Mouse (Mus musculus) yolk sac, embryonic 10.5 days (tissue): ENCODE results near the gene Gins1.

Experiments used
- DNase-seq: peaks from one replicate; pipeline ENCODE4 v3.0.0-alpha.2; 2017; ENCODE audit warnings: low spot score

Gene Gins1

GRCm38 (mm10) chr2:150963246-150963645, 58.0 kb downstream of the Gins1 start:
- no peak for DNase-seq

GRCm38 (mm10) chr2:150964641-150965040, 59.4 kb downstream of the Gins1 start:
- DNase-seq, result no peak

DNA sequence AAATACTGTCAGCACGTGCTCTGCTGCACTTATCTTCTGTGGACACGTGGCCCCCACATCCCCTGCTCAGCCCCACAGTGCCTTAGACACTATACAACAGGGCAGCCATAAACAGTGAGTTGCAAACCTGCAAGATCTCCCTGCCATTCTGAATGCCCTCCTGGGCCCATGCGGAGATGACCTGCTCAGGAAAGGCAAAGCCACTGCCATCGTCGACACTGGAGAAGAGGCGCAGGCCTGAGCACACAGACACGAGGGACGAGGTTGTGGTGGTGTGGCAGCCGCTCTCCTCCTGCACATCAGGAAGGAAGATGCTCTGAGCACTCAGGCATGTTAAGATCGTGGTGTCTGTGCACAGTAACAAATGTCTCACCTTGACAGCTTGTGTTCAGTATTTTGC, 60.8 kb downstream of the Gins1 start:
- no peak for DNase-seq

GRCm38 (mm10) chr2:150967491-150967890, 62.3 kb downstream of the Gins1 start:
- no peak for DNase-seq

DNA sequence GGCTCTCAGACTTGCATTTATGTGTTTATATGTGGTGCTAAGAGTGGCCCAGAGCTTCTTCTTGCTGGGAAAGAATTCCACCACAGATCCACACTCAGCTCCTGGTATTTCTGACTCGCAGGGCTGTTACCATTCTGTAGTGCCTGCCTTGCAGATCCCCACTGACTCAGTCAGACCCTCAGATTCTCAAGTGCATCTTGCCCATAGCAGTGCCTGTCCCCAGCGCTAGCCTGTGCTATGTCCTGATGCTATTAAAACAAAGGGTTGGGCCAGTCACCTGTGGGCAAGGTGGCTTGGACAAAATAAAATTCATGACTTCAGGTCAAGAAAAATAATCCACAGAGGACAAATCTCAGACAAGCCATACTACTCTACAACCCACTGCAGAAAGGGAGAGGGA, 64.0 kb downstream of the Gins1 start:
- no peak for DNase-seq

GRCm38 (mm10) chr2:150971856-150972255, 66.7 kb downstream of the Gins1 start:
- no peak for DNase-seq

DNA sequence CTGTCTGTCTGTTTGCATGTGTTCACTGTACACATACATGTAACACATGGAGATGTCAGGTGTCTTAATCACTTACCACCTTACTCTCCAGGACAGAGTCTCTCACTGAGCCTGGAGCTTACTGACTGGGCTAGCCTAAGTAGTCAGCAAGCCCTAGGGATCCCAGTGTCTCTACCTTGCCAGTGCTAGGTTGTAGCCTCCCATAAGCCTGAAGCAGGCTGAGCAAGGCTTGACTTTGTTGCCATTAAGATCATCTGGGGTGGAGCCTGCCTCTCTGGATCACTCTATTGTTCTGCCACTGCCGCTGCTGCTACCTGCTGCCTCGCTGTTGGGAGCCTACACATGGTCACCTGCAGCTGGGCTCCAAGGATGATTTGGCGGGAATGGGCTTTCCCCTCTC, 67.5 kb downstream of the Gins1 start:
- DNase-seq, result no peak

- DNase-seq, result no peak
These were observed 68.4 kb downstream of the Gins1 start for GRCm38 (mm10) chr2:150973401-150974115.

DNA sequence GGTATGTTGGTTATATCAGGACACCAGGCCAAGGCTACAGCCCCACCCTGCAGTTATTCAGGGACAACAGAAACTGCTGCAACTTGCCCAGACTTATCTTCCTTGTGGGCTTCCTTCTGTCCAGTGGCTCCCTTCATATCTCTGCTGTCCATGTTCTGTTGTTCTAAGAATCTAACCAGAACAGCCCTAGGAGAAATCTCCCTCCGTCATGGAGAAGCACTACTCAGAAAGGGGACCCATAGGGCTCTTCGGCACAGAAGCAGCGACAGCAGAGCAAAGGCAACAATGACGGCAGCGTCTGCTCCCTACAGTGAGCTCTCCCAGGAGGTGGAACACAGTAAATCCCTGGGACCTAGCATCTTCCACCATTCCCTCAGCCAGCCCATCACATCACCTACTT, 71.7 kb downstream of the Gins1 start:
- DNase-seq, result peak; percentile 24

DNA sequence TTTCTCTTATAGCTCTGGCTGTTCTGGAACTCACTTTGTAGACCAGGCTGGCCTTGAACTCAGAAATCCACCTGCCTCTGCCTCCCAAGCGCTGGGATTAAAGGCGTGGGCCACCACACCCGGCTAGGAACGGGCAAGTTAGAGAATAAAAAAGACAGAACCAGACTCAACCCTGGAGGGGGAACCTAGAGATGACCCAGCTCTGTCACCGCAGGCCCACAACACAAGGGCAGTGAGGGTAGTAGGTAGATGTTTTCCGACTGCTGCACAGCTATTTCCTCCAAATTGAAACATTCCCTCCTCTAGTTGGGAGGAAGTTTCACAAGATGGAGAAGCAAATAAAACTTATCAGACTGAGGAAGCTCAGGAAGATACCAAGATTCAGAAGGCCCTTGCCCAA, 72.5 kb downstream of the Gins1 start:
- DNase-seq, result no peak

DNA sequence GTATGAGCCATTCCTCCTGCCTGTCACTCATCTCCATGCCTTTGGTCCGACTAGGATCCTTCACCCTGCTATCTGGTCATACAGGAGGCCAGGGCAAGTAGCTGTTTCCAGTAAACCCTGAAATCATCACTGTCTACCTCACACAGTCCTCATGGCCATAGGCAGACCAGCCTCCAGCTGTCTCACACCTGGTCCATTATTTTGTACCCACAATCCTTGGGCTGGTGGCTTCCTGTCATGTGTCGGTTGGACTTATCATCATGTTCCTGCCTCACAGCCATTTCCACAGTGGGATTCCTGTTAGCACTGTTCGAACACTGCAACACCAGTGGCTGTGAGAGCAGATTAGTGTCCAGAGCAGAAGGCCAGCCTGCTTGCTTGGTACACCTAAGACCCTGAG, 73.6 kb downstream of the Gins1 start:
- DNase-seq, result no peak

GRCm38 (mm10) chr2:150979861-150980620, 74.8 kb downstream of the Gins1 start:
- DNase-seq, result no peak
